Mouse (Mus musculus) stomach, postnatal 0 days (tissue): ENCODE data around the gene Gm16253.

Experiments
- CTCF ChIP-seq: IDR thresholded peaks from 2 replicates; pipeline ENCODE4 v1.5.1; 2016; ENCODE audit warnings: antibody characterized with exemption, low read depth, mild to moderate bottlenecking, moderate library complexity
- EP300 ChIP-seq: optimal IDR thresholded peaks from 2 replicates; pipeline ENCODE3; 2016; ENCODE audit warnings: antibody characterized with exemption

DNA sequence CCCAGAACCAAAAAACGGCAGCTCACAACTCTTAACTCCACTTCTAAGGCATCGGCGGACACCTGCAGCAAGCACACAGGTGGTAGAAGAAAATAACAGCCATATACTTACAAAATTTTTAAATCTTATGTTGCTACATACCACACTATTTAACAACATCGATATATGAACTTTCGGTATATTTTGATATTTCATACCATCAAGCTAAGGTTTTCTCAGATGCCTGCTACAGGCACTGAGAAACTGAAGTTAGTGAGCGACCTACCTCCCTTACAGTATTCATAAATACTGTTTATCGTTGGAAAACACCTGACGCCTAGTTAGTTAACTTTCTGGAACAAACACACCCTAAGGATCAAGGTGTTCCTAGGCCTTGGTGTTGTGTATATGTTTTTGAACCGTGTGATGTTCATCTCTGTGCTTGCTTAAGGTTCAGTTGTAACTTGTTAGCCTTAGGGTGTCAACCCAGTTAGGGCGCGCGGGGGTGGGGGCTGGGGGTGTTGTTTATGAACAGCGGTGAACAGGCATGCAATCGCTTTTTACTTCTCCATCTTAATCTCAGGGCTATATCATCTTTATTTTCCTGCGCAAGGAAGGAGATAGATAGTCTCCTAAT, 20.7 kb upstream of the Gm16253 start:
- no peak for TF ChIP-seq CTCF
- TF ChIP-seq EP300: no peak
